Mouse (Mus musculus) MEL (cell line): ENCODE measurements at regions not wholly inside any gene's neighbourhood (a gene's known extent, or its start where the extent isn't known, plus 50 kb on each side); places are given as distances from the start of the nearest gene placed in this dataset.
A peak's percentile ranks its signal among the peaks of the same experiment; 100 is the strongest.

Experiments used
- DNase-seq: peaks from one replicate; pipeline ENCODE4 v3.0.0; 2011; ENCODE audit warnings: low read depth, low spot score
- H3K27ac ChIP-seq: 2 replicates; pipeline ENCODE4 v1.5.1; 2012; ENCODE audit warnings: low read depth, mild to moderate bottlenecking, control low read depth, low read length, moderate library complexity; ENCODE audit not compliant: control insufficient read depth
- H3K27me3 ChIP-seq, 2 experiments: fragments of 150-350 bp in 1 of 2; sonication (generic) in 1 of 2; 2 replicates each; pipeline ENCODE4 v1.6.1; 2012; ENCODE audit warnings: low read length in 2 of 2, mild to moderate bottlenecking in 2 of 2, improper control_type of control experiment in 1 of 2, moderate library complexity in 1 of 2; ENCODE audit not compliant: insufficient read depth in 2 of 2, control insufficient read depth in 1 of 2
- H3K36me3 ChIP-seq, 2 experiments: 2 replicates each; pipeline ENCODE4 v1.6.1; 2012 to 2014; ENCODE audit warnings: low read length in 2 of 2, improper control_type of control experiment in 1 of 2, inconsistent platforms in 1 of 2, mild to moderate bottlenecking in 1 of 2; ENCODE audit not compliant: insufficient read depth in 2 of 2, control insufficient read depth in 1 of 2
- H3K4me1 ChIP-seq, 2 experiments: fragments of 150-350 bp in 1 of 2; sonication (generic) in 1 of 2; 2 replicates each; pipeline ENCODE4 v1.6.1; 2012; ENCODE audit warnings: low read length in 2 of 2, improper control_type of control experiment in 1 of 2, mild to moderate bottlenecking in 1 of 2; ENCODE audit not compliant: insufficient read depth in 2 of 2, control insufficient read depth in 1 of 2
- H3K4me3 ChIP-seq, 2 experiments: fragments of 150-350 bp in 1 of 2; sonication (generic) in 1 of 2; 2 replicates each; pipeline ENCODE4 v1.5.1; 2012; ENCODE audit warnings: low read depth in 2 of 2, low read length in 2 of 2, mild to moderate bottlenecking in 2 of 2, moderate library complexity in 2 of 2, control low read depth in 1 of 2, improper control_type of control experiment in 1 of 2; ENCODE audit not compliant: control insufficient read depth in 1 of 2, insufficient read depth in 1 of 2
- H3K79me2 ChIP-seq: 2 replicates; pipeline ENCODE4 v1.6.1; 2012; ENCODE audit warnings: mild to moderate bottlenecking, low read length, moderate library complexity; ENCODE audit not compliant: control insufficient read depth, poor library complexity, insufficient read depth
- H3K9ac ChIP-seq: 2 replicates; pipeline ENCODE4 v1.6.1; 2012; ENCODE audit warnings: low read depth, mild to moderate bottlenecking, control low read depth, low read length, moderate library complexity; ENCODE audit not compliant: control insufficient read depth, poor library complexity, severe bottlenecking
- H3K9me3 ChIP-seq: fragments of 150-350 bp; sonication (generic); replicated peaks from 2 replicates; pipeline ENCODE4 v1.6.1; 2012; ENCODE audit warnings: mild to moderate bottlenecking, low read length, improper control_type of control experiment, moderate library complexity; ENCODE audit not compliant: insufficient read depth
- CHD2 ChIP-seq: IDR thresholded peaks from 2 replicates; pipeline ENCODE4 v1.6.1; 2011; ENCODE audit warnings: low read length, improper control_type of control experiment
- CTCF ChIP-seq, 3 experiments: IDR thresholded peaks in 2 of 3; conservative IDR thresholded peaks in 1 of 3; 2 replicates each; pipeline ENCODE4 v1.5.1; 2011 to 2012; ENCODE audit warnings: low read length in 3 of 3, low read depth in 2 of 3, mild to moderate bottlenecking in 2 of 3, improper control_type of control experiment in 1 of 3, inconsistent platforms in 1 of 3, mixed read lengths in 1 of 3, moderate library complexity in 1 of 3; ENCODE audit not compliant: control insufficient read depth in 1 of 3, insufficient read depth in 1 of 3, poor library complexity in 1 of 3, severe bottlenecking in 1 of 3
- EP300 ChIP-seq, 2 experiments: IDR thresholded peaks; 2 replicates each; pipeline ENCODE4 v1.6.1; 2011; ENCODE audit warnings: improper control_type of control experiment in 2 of 2, low read length in 2 of 2, low read depth in 1 of 2, mild to moderate bottlenecking in 1 of 2
- GABPA ChIP-seq: IDR thresholded peaks from 2 replicates; pipeline ENCODE4 v1.6.1; 2012; ENCODE audit warnings: low read depth, mild to moderate bottlenecking, inconsistent platforms, low read length, improper control_type of control experiment, moderate library complexity
- GATA1 ChIP-seq: IDR thresholded peaks from 2 replicates; pipeline ENCODE4 v1.6.1; 2011; ENCODE audit warnings: low read depth, low read length, improper control_type of control experiment
- HCFC1 ChIP-seq: IDR thresholded peaks from 2 replicates; pipeline ENCODE4 v1.6.1; 2012; ENCODE audit warnings: low read depth, mild to moderate bottlenecking, inconsistent platforms, low read length, improper control_type of control experiment, moderate library complexity
- KAT2A ChIP-seq: conservative IDR thresholded peaks from 2 replicates; pipeline ENCODE4 v1.6.1; 2012; ENCODE audit warnings: low read depth, low read length, improper control_type of control experiment, inconsistent platforms
- MAFK ChIP-seq: IDR thresholded peaks from 2 replicates; pipeline ENCODE4 v1.6.1; 2011; ENCODE audit warnings: low read depth, mild to moderate bottlenecking, low read length, improper control_type of control experiment, borderline replicate concordance
- MAX ChIP-seq: IDR thresholded peaks from 2 replicates; pipeline ENCODE4 v1.6.1; 2011; ENCODE audit warnings: low read length, improper control_type of control experiment
- MAZ ChIP-seq: IDR thresholded peaks from 2 replicates; pipeline ENCODE4 v1.6.1; 2012; ENCODE audit warnings: low read depth, mild to moderate bottlenecking, inconsistent platforms, low read length, improper control_type of control experiment
- MEF2A ChIP-seq: IDR thresholded peaks from 2 replicates; pipeline ENCODE4 v1.6.1; 2014; ENCODE audit warnings: low read depth, mild to moderate bottlenecking, inconsistent platforms, low read length, improper control_type of control experiment; ENCODE audit not compliant: poor library complexity, insufficient replicate concordance, severe bottlenecking; ENCODE audit errors: extremely low read depth
- MXI1 ChIP-seq: IDR thresholded peaks from 2 replicates; pipeline ENCODE4 v1.6.1; 2011; ENCODE audit warnings: mild to moderate bottlenecking, low read depth, low read length, improper control_type of control experiment
- MYB ChIP-seq: IDR thresholded peaks from 2 replicates; pipeline ENCODE4 v1.6.1; 2011; ENCODE audit warnings: mild to moderate bottlenecking, low read depth, low read length, improper control_type of control experiment
- MYC ChIP-seq: IDR thresholded peaks from 2 replicates; pipeline ENCODE4 v1.6.1; 2011; ENCODE audit warnings: low read depth, mild to moderate bottlenecking, low read length, improper control_type of control experiment, moderate library complexity
- NELFE ChIP-seq: IDR thresholded peaks from 2 replicates; pipeline ENCODE4 v1.6.1; 2011; ENCODE audit warnings: low read depth, low read length, improper control_type of control experiment
- POLR2AphosphoS2 ChIP-seq: IDR thresholded peaks from 2 replicates; pipeline ENCODE4 v1.6.1; 2011; ENCODE audit warnings: low read length, improper control_type of control experiment
- RAD21 ChIP-seq: IDR thresholded peaks from 2 replicates; pipeline ENCODE4 v1.6.1; 2011; ENCODE audit warnings: mild to moderate bottlenecking, low read depth, low read length, improper control_type of control experiment
- TBP ChIP-seq: IDR thresholded peaks from 2 replicates; pipeline ENCODE4 v1.8.0; 2011; ENCODE audit warnings: low read depth, low read length, improper control_type of control experiment
- USF1 ChIP-seq: IDR thresholded peaks from 2 replicates; pipeline ENCODE4 v1.6.1; 2014; ENCODE audit warnings: low read depth, mild to moderate bottlenecking, inconsistent platforms, low read length, improper control_type of control experiment, moderate library complexity
- USF2 ChIP-seq, 2 experiments: IDR thresholded peaks; 2 replicates each; pipeline ENCODE4 v1.6.1; 2011 to 2012; ENCODE audit warnings: improper control_type of control experiment in 2 of 2, low read length in 2 of 2, borderline replicate concordance in 1 of 2, inconsistent platforms in 1 of 2, low read depth in 1 of 2, mild to moderate bottlenecking in 1 of 2; ENCODE audit not compliant: insufficient read depth in 1 of 2
- ZKSCAN1 ChIP-seq: IDR thresholded peaks from 2 replicates; pipeline ENCODE4 v1.6.1; 2012; ENCODE audit warnings: low read depth, mild to moderate bottlenecking, inconsistent platforms, low read length, improper control_type of control experiment, moderate library complexity
- ZMIZ1 ChIP-seq: IDR thresholded peaks from 2 replicates; pipeline ENCODE4 v1.6.1; 2012; ENCODE audit warnings: low read depth, mild to moderate bottlenecking, inconsistent platforms, low read length, improper control_type of control experiment, moderate library complexity
- ZNF384 ChIP-seq: IDR thresholded peaks from 2 replicates; pipeline ENCODE4 v1.6.1; 2012; ENCODE audit warnings: low read depth, mild to moderate bottlenecking, inconsistent platforms, low read length, improper control_type of control experiment

DNA sequence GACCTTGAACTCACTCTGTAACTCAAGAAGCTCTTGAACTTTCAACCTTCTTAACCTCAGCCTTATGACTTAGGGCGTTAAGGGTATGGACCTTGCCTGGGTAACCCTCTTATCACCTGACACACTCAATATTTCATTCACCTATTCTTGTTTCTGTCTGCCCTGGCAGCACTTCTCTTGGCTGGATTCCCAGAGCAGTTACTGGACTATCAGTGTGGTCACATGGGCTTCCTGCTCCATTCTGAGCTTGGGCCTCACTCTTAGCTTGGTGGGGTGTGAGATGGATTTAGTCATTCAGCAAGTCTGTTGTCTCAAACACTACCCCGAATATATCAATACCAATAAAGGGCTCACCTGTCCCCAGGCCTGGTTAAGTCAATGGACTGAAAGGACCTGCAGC is 67.0 kb upstream of the Ctnnbl1 start (continued):
- TF ChIP-seq MYC (no peak), CHD2 (no peak), MAFK (no peak), KAT2A (no peak), GATA1 (no peak), ZMIZ1 (no peak), MYB (peak; percentile 55; the same call in 1 of the 2 replicates), USF2 (IDR thresholded peaks at IDR 0.05; ENCODE audit: borderline replicate concordance in 1 of 2, insufficient read depth in 1 of 2, low read depth in 1 of 2, low read length in 2 of 2) (0 out of 4 replicates have a peak, but pooled peaks of 1 of the 2 experiments have one; percentile 43), EP300 (IDR thresholded peaks at IDR 0.05; ENCODE audit: low read depth in 1 of 2, low read length in 2 of 2) (peak; percentile 56 to 75), ZNF384 (no peak), GABPA (no peak), MXI1 (no peak), POLR2AphosphoS2 (no peak), TBP (no peak), HCFC1 (no peak), MAX (peak; percentile 57; the same call in 1 of the 2 replicates), NELFE (no peak), USF1 (peak; percentile 87), MEF2A (no peak), CTCF (IDR thresholded peaks at IDR 0.05 in 2 of 3, conservative IDR thresholded peaks at IDR 0.05 in 1 of 3; ENCODE audit: control insufficient read depth in 1 of 3, insufficient read depth in 1 of 3, low read depth in 2 of 3, low read length in 3 of 3, poor library complexity in 1 of 3, severe bottlenecking in 1 of 3) (no peak)
- TF ChIP-seq, all 39 proteins: peak for 9

DNA sequence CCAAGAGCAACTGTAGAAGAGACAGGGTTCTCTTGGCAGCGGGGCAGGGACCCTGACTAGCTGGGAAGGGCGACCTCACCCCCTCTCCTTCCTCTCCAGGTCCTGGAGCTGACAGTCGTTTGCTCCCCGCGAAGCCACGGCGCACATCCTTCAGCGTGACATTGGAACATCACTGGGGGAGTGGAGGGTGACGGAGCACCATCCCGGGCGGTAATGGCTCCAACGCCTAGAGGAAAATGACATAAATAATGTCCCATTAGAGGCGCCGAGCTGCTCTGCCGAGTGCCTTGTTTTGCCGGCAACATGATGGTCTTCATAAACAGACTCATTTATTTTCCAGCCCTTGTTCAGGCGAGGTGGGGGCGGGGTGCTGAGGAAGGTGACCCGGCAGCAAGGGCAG is 62.3 kb upstream of the Ctnnbl1 start:
- TF ChIP-seq MAZ (no peak), RAD21 (no peak), EP300 (IDR thresholded peaks at IDR 0.05; ENCODE audit: low read depth in 1 of 2, low read length in 2 of 2) (no peak), ZKSCAN1 (no peak), USF1 (no peak), MXI1 (no peak), ZNF384 (no peak)
- Histone ChIP-seq H3K4me3 (no peak overlapping the region), H3K27me3 (no peaks in the 10 kb centered on the region), H3K9ac (no peak overlapping the region), H3K27ac (no peak overlapping the region), H3K9me3 (no peaks in the 10 kb centered on the region), H3K79me2 (no peaks in the 10 kb centered on the region), H3K4me1 (peaks cover 6 to 17% of the 10 kb centered on the region in 2 experiments; a peak in 3 of 4 replicates), H3K36me3 (no peaks in the 10 kb centered on the region)
- DNase-seq = no peak
